Mouse (Mus musculus) hematopoietic stem cell, adult 5-6 weeks (primary cell): ENCODE measurements around the gene Pla2g16. TPM values are rescaled to one million over a fixed set of nuclear protein-coding genes. Genes with fewer than 3 reads are reported as not detected.
A peak's percentile ranks its signal among the peaks of the same experiment; 100 is the strongest.

ENCODE experiments used
- ATAC-seq, 2 experiments: fragments of 125-278 bp in 1 of 2; replicated peaks in 1 of 2; 2 replicates each; pipeline ENCODE4 v1.8.0; 2016 to 2017; ENCODE audit warnings: inconsistent platforms in 2 of 2, mild to moderate bottlenecking in 2 of 2, moderate number of reproducible peaks in 2 of 2, low read depth in 1 of 2, moderate TSS enrichment in 1 of 2; ENCODE audit not compliant: low FRiP score in 2 of 2, poor library complexity in 2 of 2, severe bottlenecking in 2 of 2, insufficient read depth in 1 of 2, low TSS enrichment in 1 of 2
- total RNA-seq: library from RNA; stranded (forward); fragments of 172-1452, 232-1000 nt; gene quantifications from 2 replicates; pipeline ENCODE4 v1.2.3, GENCODE M21; 2017

The Pla2g16 gene
- total RNA-seq, 1 experiment from 2014 or later: 41.7 TPM

- ATAC-seq: no peak
These were observed 2.7 kb downstream of the Pla2g16 start for GRCm38 (mm10) chr19:7559986-7560385.

GRCm38 (mm10) chr19:7561456-7561855 is 4.2 kb downstream of the Pla2g16 start:
- ATAC-seq: no peak

- ATAC-seq: no peak
These were observed 5.4 kb downstream of the Pla2g16 start for GRCm38 (mm10) chr19:7562601-7563129.

- ATAC-seq: no peak
These were observed 6.4 kb downstream of the Pla2g16 start for GRCm38 (mm10) chr19:7563676-7564075.

GRCm38 (mm10) chr19:7564457-7564856 is 7.2 kb downstream of the Pla2g16 start:
- ATAC-seq: no peak

- no peak for ATAC-seq
These were observed 9.6 kb downstream of the Pla2g16 start for GRCm38 (mm10) chr19:7566826-7567225.

- peak in 1 of 2 experiments; percentile 42; a peak in 1 of 4 replicates for ATAC-seq
These were observed 11.1 kb downstream of the Pla2g16 start for GRCm38 (mm10) chr19:7568364-7568763.

GRCm38 (mm10) chr19:7569650-7570049 is 12.4 kb downstream of the Pla2g16 start:
- ATAC-seq: peak in 1 of 2 experiments; percentile 7; a peak in 1 of 4 replicates

GRCm38 (mm10) chr19:7576180-7576579 is 18.9 kb downstream of the Pla2g16 start:
- no peak for ATAC-seq

- ATAC-seq: no peak
These were observed 20.5 kb downstream of the Pla2g16 start for GRCm38 (mm10) chr19:7577710-7578109.

GRCm38 (mm10) chr19:7581042-7581441 is 23.8 kb downstream of the Pla2g16 start:
- ATAC-seq: no peak; a peak in 1 of 4 replicates

GRCm38 (mm10) chr19:7583101-7583500 is 25.8 kb downstream of the Pla2g16 start:
- ATAC-seq: no peak

GRCm38 (mm10) chr19:7583599-7583998 is 26.3 kb downstream of the Pla2g16 start:
- ATAC-seq: no peak

GRCm38 (mm10) chr19:7585279-7585678 is 28.0 kb downstream of the Pla2g16 start:
- ATAC-seq: no peak

GRCm38 (mm10) chr19:7585764-7586163 is 28.5 kb downstream of the Pla2g16 start:
- no peak for ATAC-seq

GRCm38 (mm10) chr19:7590795-7591194 is 33.5 kb downstream of the Pla2g16 start:
- no peak for ATAC-seq

- no peak for ATAC-seq
These were observed 34.8 kb downstream of the Pla2g16 start for GRCm38 (mm10) chr19:7592018-7592417.

GRCm38 (mm10) chr19:7595534-7595933 is 38.3 kb downstream of the Pla2g16 start:
- 0 out of 4 replicates have a peak, but pooled peaks of 1 of the 2 experiments have one; percentile 12 for ATAC-seq

GRCm38 (mm10) chr19:7598481-7598880 is 41.2 kb downstream of the Pla2g16 start:
- no peak for ATAC-seq
